Mouse (Mus musculus) ES-Bruce4 (cell line): ENCODE measurements around the gene Rufy1.

Source experiments
- CTCF ChIP-seq: IDR thresholded peaks from one replicate; pipeline ENCODE4 v1.8.1; 2011; ENCODE audit warnings: low read depth, low read length
- EP300 ChIP-seq: IDR thresholded peaks from 2 replicates; pipeline ENCODE4 v1.6.1; 2011; ENCODE audit warnings: low read depth, low read length; ENCODE audit not compliant: insufficient read depth
- POLR2A ChIP-seq: IDR thresholded peaks from one replicate; pipeline ENCODE4 v1.8.1; 2011; ENCODE audit warnings: low read length; ENCODE audit not compliant: insufficient read depth

- TF ChIP-seq CTCF (no peak), POLR2A (no peak), EP300 (peak; percentile 81)
Observed at GRCm38 (mm10) chr11:50389616-50390015, 41.3 kb downstream of the Rufy1 start.
